Mouse (Mus musculus): ENCODE results near the gene Notch4.
A peak's percentile ranks its signal among the peaks of the same experiment; 100 is the strongest.

The Notch4 gene

GRCm38 (mm10) chr17:34592581-34593549 lies 28.8 kb downstream of the Notch4 start:
- peak; percentile 20 for DNase-seq (ENCODE audit: low read depth, low spot score)

GRCm38 (mm10) chr17:34593752-34594525 lies 29.9 kb downstream of the Notch4 start:
- no peak for DNase-seq (ENCODE audit: low read depth, low spot score)

- no peak for DNase-seq (ENCODE audit: low read depth, low spot score)
These were observed 32.0 kb downstream of the Notch4 start for GRCm38 (mm10) chr17:34596098-34596497.

GRCm38 (mm10) chr17:34597566-34598095 lies 33.6 kb downstream of the Notch4 start, which contains the start of gene Ager:
Gene Ager (plus strand): TSS chr17:34597862.
- no peak for DNase-seq (ENCODE audit: low read depth, low spot score)

GRCm38 (mm10) chr17:34599891-34600290 lies 35.8 kb downstream of the Notch4 start:
- DNase-seq (ENCODE audit: low read depth, low spot score), result no peak

GRCm38 (mm10) chr17:34601796-34602195 lies 37.7 kb downstream of the Notch4 start:
- no peak for DNase-seq (ENCODE audit: low read depth, low spot score)

- DNase-seq (ENCODE audit: low read depth, low spot score), result peak; percentile 100
These were observed 39.5 kb downstream of the Notch4 start, which contains the start of gene Rnf5 for GRCm38 (mm10) chr17:34603375-34604060. Gene Rnf5 (minus strand): TSS chr17:34603690.

- DNase-seq (ENCODE audit: low read depth, low spot score), result peak; percentile 100
These were observed 40.0 kb downstream of the Notch4 start, which contains the start of gene Agpat1 for GRCm38 (mm10) chr17:34604061-34604508. Gene Agpat1 (plus strand): TSS chr17:34604262.

- DNase-seq (ENCODE audit: low read depth, low spot score), result peak; percentile 41
These were observed 40.6 kb downstream of the Notch4 start for GRCm38 (mm10) chr17:34604511-34605237.

GRCm38 (mm10) chr17:34605609-34606008 lies 41.5 kb downstream of the Notch4 start:
- peak; percentile 95 for DNase-seq (ENCODE audit: low read depth, low spot score)

- DNase-seq (ENCODE audit: low read depth, low spot score), result peak; percentile 53
These were observed 42.3 kb downstream of the Notch4 start for GRCm38 (mm10) chr17:34606186-34607039.

GRCm38 (mm10) chr17:34607997-34608396 lies 43.9 kb downstream of the Notch4 start:
- no peak for DNase-seq (ENCODE audit: low read depth, low spot score)

GRCm38 (mm10) chr17:34611050-34611449 lies 47.0 kb downstream of the Notch4 start:
- DNase-seq (ENCODE audit: low read depth, low spot score), result no peak

GRCm38 (mm10) chr17:34613054-34613645 lies 49.1 kb downstream of the Notch4 start:
- DNase-seq (ENCODE audit: low read depth, low spot score), result no peak

GRCm38 (mm10) chr17:34613830-34614229 lies 49.8 kb downstream of the Notch4 start:
- no peak for DNase-seq (ENCODE audit: low read depth, low spot score)

- no peak for DNase-seq (ENCODE audit: low read depth, low spot score)
These were observed 51.8 kb downstream of the Notch4 start, which contains the start of gene Egfl8 for GRCm38 (mm10) chr17:34615871-34616270. Gene Egfl8 (minus strand): TSS chr17:34615971.

- DNase-seq (ENCODE audit: low read depth, low spot score), result peak; percentile 80
These were observed 54.9 kb downstream of the Notch4 start for GRCm38 (mm10) chr17:34618999-34619398.

- no peak for DNase-seq (ENCODE audit: low read depth, low spot score)
These were observed 56.9 kb downstream of the Notch4 start for GRCm38 (mm10) chr17:34621006-34621405.

GRCm38 (mm10) chr17:34623161-34623560 lies 59.1 kb downstream of the Notch4 start:
- no peak for DNase-seq (ENCODE audit: low read depth, low spot score)
